Mouse (Mus musculus): ENCODE results near the gene Dnlz.

- TF ChIP-seq CTCF (IDR thresholded peaks at IDR 0.05; ENCODE audit: low read depth, low read length) (no peak), POLR2A (IDR thresholded peaks at IDR 0.05; ENCODE audit: borderline replicate concordance, low read depth, low read length) (no peak)
Measured at GRCm38 (mm10) chr2:26319109-26319508, 32.8 kb downstream of the Dnlz start.

Measured in bone marrow macrophage, adult 2 months (primary cell).